Mouse (Mus musculus) forebrain, embryonic 14.5 days (tissue): ENCODE data around the gene St8sia6. TPM values are rescaled to one million over a fixed set of nuclear protein-coding genes. Genes with fewer than 3 reads are reported as not detected.

Source experiments
- ATAC-seq: fragments of 200-750 bp; cut with Nextera tagmentation; 2 replicates; pipeline ENCODE4 v1.8.0; 2017; ENCODE audit warnings: mild to moderate bottlenecking, moderate library complexity
- DNase-seq: peaks from one replicate; pipeline ENCODE4 v3.0.0-alpha.2; 2015; ENCODE audit warnings: low spot score
- H3K27ac ChIP-seq: fragments of 300-500 bp; sonication (generic); 2 replicates; pipeline ENCODE4 v1.5.1; 2014; ENCODE audit warnings: low read depth, mild to moderate bottlenecking, control low read depth, low read length, moderate library complexity
- H3K27me3 ChIP-seq: fragments of 300-500 bp; sonication (generic); replicated peaks from 2 replicates; pipeline ENCODE4 v1.6.1; 2014; ENCODE audit warnings: low read length, control low read depth, mixed read lengths; ENCODE audit not compliant: control insufficient read depth, insufficient read depth
- H3K36me3 ChIP-seq: fragments of 300-500 bp; sonication (generic); 2 replicates; pipeline ENCODE4 v1.6.1; 2014; ENCODE audit warnings: low read length, control low read depth; ENCODE audit not compliant: control insufficient read depth, insufficient read depth
- H3K4me1 ChIP-seq: fragments of 300-500 bp; sonication (generic); 2 replicates; pipeline ENCODE4 v1.6.1; 2014; ENCODE audit warnings: antibody characterized with exemption, low read length, control low read depth; ENCODE audit not compliant: control insufficient read depth, insufficient read depth
- H3K4me2 ChIP-seq: fragments of 300-500 bp; sonication (generic); 2 replicates; pipeline ENCODE4 v1.6.1; 2014; ENCODE audit warnings: mild to moderate bottlenecking, control low read depth, low read length
- H3K4me3 ChIP-seq: fragments of 300-500 bp; sonication (generic); 2 replicates; pipeline ENCODE4 v1.5.1; 2014; ENCODE audit warnings: low read depth, low read length, control low read depth
- H3K9ac ChIP-seq: fragments of 300-500 bp; sonication (generic); 2 replicates; pipeline ENCODE4 v1.6.1; 2014; ENCODE audit warnings: mild to moderate bottlenecking, low read length, control low read depth, moderate library complexity
- H3K9me3 ChIP-seq: fragments of 300-500 bp; sonication (generic); replicated peaks from 2 replicates; pipeline ENCODE4 v1.6.1; 2016; ENCODE audit warnings: low read length, control low read depth, mixed read lengths; ENCODE audit not compliant: control insufficient read depth
- WGBS: fragments of 180-500 bp; shearing (Covaris S2); extraction: QIAGEN DNeasy Blood & Tissue Kit; methylation state at CpG from one replicate; pipeline ENCODE4 v1.1.7; 2014; 5-methylcytosine and 5-hydroxymethylcytosine counted together
- polyA plus RNA-seq: library from polyadenylated mRNA; unstranded; fragments of >200 nt; fragmentation: Nextera tagmentation; extraction: Ambion mirVana; gene quantifications from 2 replicates; pipeline ENCODE4 v1.2.1, GENCODE M21; 2014

The St8sia6 gene
- polyA plus RNA-seq, 1 experiment from 2014 or later: 0.42 TPM

DNA sequence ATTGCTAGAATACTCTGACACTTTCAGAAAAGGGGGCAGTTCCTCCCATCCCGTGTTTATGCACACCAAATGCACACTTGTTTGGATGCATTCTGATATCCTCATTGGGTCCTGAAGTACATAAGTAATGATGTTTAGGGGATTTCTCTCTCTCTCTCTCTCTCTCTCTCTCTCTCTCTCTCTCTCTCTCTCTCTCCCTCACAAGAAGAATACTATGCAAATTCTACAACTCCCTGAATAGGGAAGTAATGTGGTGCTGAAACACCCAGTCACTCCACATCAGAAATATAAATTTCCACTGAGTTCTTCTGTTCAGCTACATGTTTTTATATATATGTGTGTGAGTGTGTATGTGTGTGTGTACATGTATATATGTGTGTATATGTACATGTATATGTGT is 43.1 kb downstream of the St8sia6 start:
- Histone ChIP-seq H3K9me3 (no peaks in the 10 kb centered on the region), H3K4me2 (no peak overlapping the region), H3K9ac (no peak overlapping the region), H3K27ac (no peak overlapping the region), H3K4me1 (no peaks in the 10 kb centered on the region), H3K27me3 (no peaks in the 10 kb centered on the region), H3K4me3 (no peak overlapping the region), H3K36me3 (no peaks in the 10 kb centered on the region)
- 63% methylated on average over 1 of the region's 1 CpGs for WGBS
- no peak for DNase-seq
- ATAC-seq: no peak

DNA sequence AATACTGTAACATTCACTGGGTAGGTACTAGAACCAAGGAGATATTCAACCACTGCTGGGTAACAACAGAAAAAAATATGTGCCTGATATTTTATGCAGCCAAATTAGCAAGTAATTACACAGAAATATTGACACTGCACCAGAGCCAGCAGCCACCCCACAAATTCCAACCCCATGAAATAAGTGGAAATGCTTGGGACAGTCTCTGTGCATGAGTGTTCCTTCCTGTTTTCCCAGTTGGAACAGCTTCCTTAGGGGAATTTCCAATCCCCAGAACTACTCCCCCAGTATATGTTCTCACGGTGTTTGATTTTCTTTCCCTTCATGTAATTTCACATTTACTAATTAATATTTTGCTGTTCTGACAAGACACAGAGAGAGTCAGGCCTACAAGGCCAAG is 43.8 kb downstream of the St8sia6 start:
- H3K4me3 ChIP-seq: no peak overlapping the region
- no peaks in the 10 kb centered on the region for H3K27me3 ChIP-seq
- no peaks in the 10 kb centered on the region for H3K9me3 ChIP-seq
- DNase-seq (no peak), ATAC-seq (no peak)
- H3K4me1 ChIP-seq: no peaks in the 10 kb centered on the region
- H3K36me3 ChIP-seq: no peaks in the 10 kb centered on the region
- H3K27ac ChIP-seq: no peak overlapping the region
- WGBS: 81% methylated on average over 1 of the region's 1 CpGs
- H3K4me2 ChIP-seq: no peak overlapping the region
- H3K9ac ChIP-seq: no peak overlapping the region

DNA sequence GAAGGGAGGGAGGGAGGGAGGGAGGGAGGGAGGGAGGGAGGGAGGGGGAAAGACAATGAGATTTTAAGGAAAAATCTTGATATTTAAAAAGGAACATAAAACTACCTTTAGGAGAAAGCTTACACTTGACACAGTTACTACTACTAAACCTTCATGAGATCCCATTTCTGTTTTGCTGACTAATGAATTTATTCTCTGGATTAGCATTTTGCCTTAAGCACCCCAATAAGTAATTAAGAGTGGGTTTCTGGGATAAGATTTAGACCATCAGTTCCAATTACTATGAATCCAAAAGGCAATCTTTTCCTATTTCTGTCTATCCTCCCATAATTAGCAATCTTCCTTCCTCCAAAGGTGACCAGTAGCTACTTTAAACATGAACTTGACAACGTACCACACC is 44.7 kb downstream of the St8sia6 start:
- Histone ChIP-seq H3K4me3 (no peak overlapping the region), H3K27ac (no peak overlapping the region), H3K4me2 (no peak overlapping the region), H3K9ac (no peak overlapping the region), H3K36me3 (no peaks in the 10 kb centered on the region), H3K4me1 (no peaks in the 10 kb centered on the region), H3K27me3 (no peaks in the 10 kb centered on the region), H3K9me3 (no peaks in the 10 kb centered on the region)
- ATAC-seq: no peak
- WGBS: 87% methylated on average over 1 of the region's 1 CpGs
- DNase-seq: no peak

GRCm38 (mm10) chr2:13747576-13747975 is 46.3 kb downstream of the St8sia6 start:
- Histone ChIP-seq H3K9ac (no peak overlapping the region), H3K36me3 (no peaks in the 10 kb centered on the region), H3K4me1 (no peaks in the 10 kb centered on the region), H3K9me3 (no peaks in the 10 kb centered on the region), H3K4me3 (no peak overlapping the region), H3K27ac (no peak overlapping the region), H3K27me3 (no peaks in the 10 kb centered on the region), H3K4me2 (no peak overlapping the region)
- no peak for DNase-seq
- ATAC-seq: no peak
- 97% methylated on average over 1 of the region's 1 CpGs for WGBS

- Histone ChIP-seq H3K36me3 (no peaks in the 10 kb centered on the region), H3K9ac (no peak overlapping the region), H3K9me3 (no peaks in the 10 kb centered on the region), H3K4me1 (no peaks in the 10 kb centered on the region), H3K27ac (no peak overlapping the region), H3K4me2 (no peak overlapping the region), H3K27me3 (no peaks in the 10 kb centered on the region), H3K4me3 (no peak overlapping the region)
- no peak for DNase-seq
- ATAC-seq: no peak
- WGBS: 95% methylated on average over 1 of the region's 1 CpGs
Observed at GRCm38 (mm10) chr2:13746023-13746422, 47.8 kb downstream of the St8sia6 start.

DNA sequence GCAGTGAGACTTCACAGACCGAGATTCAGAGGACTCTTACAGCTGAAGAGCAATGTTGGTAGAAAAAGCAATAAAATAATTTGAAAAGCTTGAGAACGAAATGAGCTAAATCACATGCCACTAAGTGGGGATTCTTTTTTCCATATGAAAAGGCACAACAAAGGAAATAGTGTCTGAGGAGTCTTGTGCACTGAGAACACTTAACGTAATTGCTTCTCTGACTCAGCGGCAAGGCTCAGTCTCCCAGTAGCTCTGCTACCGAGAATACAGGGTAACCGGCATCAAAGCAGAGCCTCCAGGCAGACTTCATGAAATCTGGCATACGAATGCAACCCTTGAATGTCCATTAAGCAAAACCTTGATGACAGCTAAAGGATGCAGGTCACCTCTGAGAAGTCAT is 55.2 kb downstream of the St8sia6 start:
- Histone ChIP-seq H3K4me3 (no peak overlapping the region), H3K27me3 (no peaks in the 10 kb centered on the region), H3K27ac (no peak overlapping the region), H3K4me1 (no peaks in the 10 kb centered on the region), H3K9ac (no peak overlapping the region), H3K9me3 (no peaks in the 10 kb centered on the region), H3K4me2 (no peak overlapping the region), H3K36me3 (no peaks in the 10 kb centered on the region)
- ATAC-seq (peak; percentile 60; the same call in 1 of the 2 replicates), DNase-seq (peak; percentile 54)
- 47% methylated on average over 7 of the region's 7 CpGs for WGBS

DNA sequence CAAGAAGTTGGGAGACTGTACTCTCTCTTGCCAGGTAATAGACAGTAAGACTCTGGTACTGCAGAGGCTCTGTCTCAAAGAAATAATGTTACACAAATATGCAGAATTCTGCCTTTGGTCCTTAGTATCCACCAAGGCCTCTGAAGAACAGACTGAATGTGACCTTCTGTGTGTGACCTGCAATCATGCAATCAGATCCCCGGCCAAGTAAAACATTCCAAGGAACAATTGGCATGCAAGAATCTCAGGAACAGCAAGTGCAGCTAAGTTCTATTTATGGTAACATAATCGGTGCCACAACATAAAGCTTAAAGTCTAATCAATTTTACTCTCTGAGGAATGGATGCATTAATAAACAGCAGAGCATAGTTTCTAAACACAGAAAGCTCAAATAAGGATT is 66.0 kb downstream of the St8sia6 start:
- H3K27me3 ChIP-seq: no peaks in the 10 kb centered on the region
- DNase-seq (no peak), ATAC-seq (no peak)
- no peaks in the 10 kb centered on the region for H3K9me3 ChIP-seq
- H3K27ac ChIP-seq: no peak overlapping the region
- H3K9ac ChIP-seq: no peak overlapping the region
- H3K4me2 ChIP-seq: no peak overlapping the region
- WGBS: 78% methylated on average over 2 of the region's 2 CpGs
- no peaks in the 10 kb centered on the region for H3K36me3 ChIP-seq
- no peak overlapping the region for H3K4me3 ChIP-seq
- no peaks in the 10 kb centered on the region for H3K4me1 ChIP-seq

DNA sequence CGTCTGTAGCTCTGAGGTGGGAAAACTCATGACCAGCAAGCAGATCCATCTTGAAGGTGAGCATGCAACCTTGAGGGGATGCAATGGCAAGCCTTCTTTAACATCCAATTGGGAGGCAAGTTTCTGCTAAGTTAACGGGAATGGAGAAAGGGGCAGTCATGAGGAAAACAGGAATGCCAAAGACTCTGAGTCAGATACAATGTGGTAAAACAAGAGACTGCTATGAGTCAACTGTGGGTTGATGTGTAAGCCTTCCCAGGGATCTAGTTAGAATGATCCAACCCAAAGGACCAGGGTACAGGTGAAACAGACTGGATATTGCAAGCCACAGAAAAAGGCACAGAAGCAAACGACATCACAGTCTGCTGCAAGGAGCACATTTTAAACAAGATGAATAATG is 68.3 kb downstream of the St8sia6 start:
- Histone ChIP-seq H3K27ac (no peak overlapping the region), H3K4me2 (no peak overlapping the region), H3K4me3 (no peak overlapping the region), H3K36me3 (no peaks in the 10 kb centered on the region), H3K4me1 (no peaks in the 10 kb centered on the region), H3K9me3 (no peaks in the 10 kb centered on the region), H3K27me3 (no peaks in the 10 kb centered on the region), H3K9ac (no peak overlapping the region)
- ATAC-seq: no peak
- WGBS: 78% methylated on average over 3 of the region's 3 CpGs
- DNase-seq: no peak

GRCm38 (mm10) chr2:13722241-13722640 is 71.6 kb downstream of the St8sia6 start:
- no peaks in the 10 kb centered on the region for H3K4me1 ChIP-seq
- H3K9me3 ChIP-seq: no peaks in the 10 kb centered on the region
- ATAC-seq (no peak), DNase-seq (no peak)
- 68% methylated on average over 4 of the region's 4 CpGs for WGBS
- no peak overlapping the region for H3K9ac ChIP-seq
- H3K27me3 ChIP-seq: no peaks in the 10 kb centered on the region
- no peak overlapping the region for H3K4me2 ChIP-seq
- no peak overlapping the region for H3K27ac ChIP-seq
- no peaks in the 10 kb centered on the region for H3K36me3 ChIP-seq
- H3K4me3 ChIP-seq: no peak overlapping the region
